Mouse (Mus musculus): Measurements from ENCODE around the gene Crk.

- no peak for TF ChIP-seq CTCF (IDR thresholded peaks at IDR 0.05; ENCODE audit: low read depth, low read length)
- TF ChIP-seq GATA1 (IDR thresholded peaks at IDR 0.05; ENCODE audit: borderline replicate concordance, low read length), result no peak
- TF ChIP-seq POLR2AphosphoS5 (IDR thresholded peaks at IDR 0.05; ENCODE audit: insufficient replicate concordance, low read depth, low read length), result no peak
- no peak for TF ChIP-seq GATA2 (IDR thresholded peaks at IDR 0.05; ENCODE audit: borderline replicate concordance, low read depth, low read length)
- no peak for TF ChIP-seq TAL1 (conservative IDR thresholded peaks at IDR 0.05; ENCODE audit: low read depth, low read length)
These were observed 44.3 kb upstream of the Crk start for GRCm38 (mm10) chr11:75634801-75635200.

All from G1E (cell line).